Mouse (Mus musculus) left cerebral cortex, postnatal 10 days (tissue): ENCODE data around the gene Gm10181. TPM values are rescaled to one million over a fixed set of nuclear protein-coding genes. Genes with fewer than 3 reads are reported as not detected.

Experiments
- total RNA-seq, 2 experiments: library from RNA; stranded (reverse); gene quantifications; 2 replicates each; pipeline ENCODE4 v1.2.3; 2021

Gene Gm10181
- total RNA-seq, 2 experiments from 2014 or later, result not detected

Other genes starting within 250 kb of the Gm10181 start
- 10 to 100 TPM; 48.7 to 49.7 TPM for gene Herpud2, start 62.4 kb downstream of the Gm10181 start, total RNA-seq
- 100 to 1,000 TPM; 320 to 329 TPM for gene Sept7, start 163.0 kb downstream of the Gm10181 start, total RNA-seq